Mouse (Mus musculus) limb, embryonic 13.5 days (tissue): Measurements from ENCODE around the gene Bag1. TPM values are rescaled to one million over a fixed set of nuclear protein-coding genes. Genes with fewer than 3 reads are reported as not detected.

Source experiments
- ATAC-seq: fragments of 200-750 bp; cut with Nextera tagmentation; 2 replicates; pipeline ENCODE4 v1.8.0; 2017; ENCODE audit warnings: low read depth, moderate number of reproducible peaks, moderate TSS enrichment; ENCODE audit not compliant: low FRiP score
- H3K27ac ChIP-seq: fragments of 300-500 bp; sonication (generic); 2 replicates; pipeline ENCODE4 v1.5.1; 2015; ENCODE audit warnings: inconsistent platforms, mild to moderate bottlenecking, moderate library complexity
- H3K27me3 ChIP-seq: fragments of 300-500 bp; sonication (generic); 2 replicates; pipeline ENCODE4 v1.6.1; 2015; ENCODE audit warnings: mild to moderate bottlenecking, inconsistent platforms
- H3K36me3 ChIP-seq: fragments of 300-500 bp; sonication (generic); 2 replicates; pipeline ENCODE4 v1.6.1; 2015; ENCODE audit warnings: inconsistent platforms, mild to moderate bottlenecking, moderate library complexity
- H3K4me1 ChIP-seq: fragments of 300-500 bp; sonication (generic); 2 replicates; pipeline ENCODE4 v1.6.1; 2015; ENCODE audit warnings: inconsistent platforms
- H3K4me2 ChIP-seq: fragments of 300-500 bp; sonication (generic); replicated peaks from 2 replicates; pipeline ENCODE4 v1.6.1; 2015; ENCODE audit warnings: inconsistent platforms, mild to moderate bottlenecking, moderate library complexity
- H3K4me3 ChIP-seq: fragments of 300-500 bp; sonication (generic); 2 replicates; pipeline ENCODE4 v1.5.1; 2015; ENCODE audit warnings: moderate library complexity, mild to moderate bottlenecking, inconsistent platforms
- H3K9ac ChIP-seq: fragments of 300-500 bp; sonication (generic); 2 replicates; pipeline ENCODE4 v1.6.1; 2015; ENCODE audit warnings: mild to moderate bottlenecking, inconsistent platforms
- H3K9me3 ChIP-seq: fragments of 300-500 bp; sonication (generic); 2 replicates; pipeline ENCODE4 v1.6.1; 2016; ENCODE audit warnings: inconsistent platforms
- WGBS: fragments of 180-500 bp; shearing (Covaris S2); methylation state at CpG from one replicate; pipeline ENCODE4 v1.1.7; 2015; 5-methylcytosine and 5-hydroxymethylcytosine counted together
- polyA plus RNA-seq: library from polyadenylated mRNA; unstranded; fragments of >200 nt; fragmentation: Nextera tagmentation; extraction: Ambion mirVana; gene quantifications from 2 replicates; pipeline ENCODE4 v1.2.1, GENCODE M21; 2015

Bag1 gene
- polyA plus RNA-seq, 1 experiment from 2014 or later, result 205 TPM

- ATAC-seq, result no peak
- Histone ChIP-seq H3K9ac (no peak overlapping the region), H3K4me2 (no peak overlapping the region), H3K9me3 (no peaks in the 10 kb centered on the region), H3K27ac (no peak overlapping the region), H3K4me3 (no peak overlapping the region), H3K36me3 (peaks cover 20% of the 10 kb centered on the region), H3K27me3 (no peaks in the 10 kb centered on the region), H3K4me1 (no peaks in the 10 kb centered on the region)
- 90% methylated on average over 7 of the region's 7 CpGs for WGBS
These were observed 19.0 kb downstream of the Bag1 start for GRCm38 (mm10) chr4:40929046-40929445.

- no peak for ATAC-seq
- 53% methylated on average over 3 of the region's 3 CpGs for WGBS
These were observed 22.5 kb downstream of the Bag1 start for GRCm38 (mm10) chr4:40925568-40925967.

GRCm38 (mm10) chr4:40923087-40923651 lies 24.9 kb downstream of the Bag1 start:
- Histone ChIP-seq H3K36me3 (no peaks in the 10 kb centered on the region), H3K9ac (no peak overlapping the region), H3K27ac (no peak overlapping the region), H3K4me1 (0 out of 2 replicates have a peak, but pooled peaks cover 3% of the 10 kb centered on the region), H3K9me3 (no peaks in the 10 kb centered on the region), H3K4me2 (no peak overlapping the region), H3K27me3 (no peaks in the 10 kb centered on the region), H3K4me3 (no peak overlapping the region)
- 73% methylated on average over 6 of the region's 6 CpGs for WGBS
- ATAC-seq, result no peak

More at GRCm38 (mm10) chr4:40925568-40925967, 22.5 kb downstream of the Bag1 start:
- Histone ChIP-seq H3K27me3 (no peaks in the 10 kb centered on the region), H3K36me3 (no peaks in the 10 kb centered on the region), H3K9me3 (no peaks in the 10 kb centered on the region), H3K9ac (no peak overlapping the region), H3K4me3 (no peak overlapping the region), H3K27ac (no peak overlapping the region), H3K4me1 (no peaks in the 10 kb centered on the region), H3K4me2 (no peak overlapping the region)

- H3K36me3 ChIP-seq, result no peaks in the 10 kb centered on the region
- no peaks in the 10 kb centered on the region for H3K9me3 ChIP-seq
- no peak overlapping the region for H3K4me2 ChIP-seq
- no peak overlapping the region for H3K4me3 ChIP-seq
- H3K9ac ChIP-seq, result no peak overlapping the region
- H3K27ac ChIP-seq, result no peak overlapping the region
- 63% methylated on average over 3 of the region's 3 CpGs for WGBS
- H3K4me1 ChIP-seq, result 0 out of 2 replicates have a peak, but pooled peaks cover 3% of the 10 kb centered on the region
- no peaks in the 10 kb centered on the region for H3K27me3 ChIP-seq
- ATAC-seq, result no peak
These were observed 26.8 kb downstream of the Bag1 start for GRCm38 (mm10) chr4:40921288-40921687.

GRCm38 (mm10) chr4:40920576-40920975 lies 27.5 kb downstream of the Bag1 start:
- 86% methylated on average over 2 of the region's 2 CpGs for WGBS
- Histone ChIP-seq H3K27me3 (no peaks in the 10 kb centered on the region), H3K4me2 (no peak overlapping the region), H3K36me3 (no peaks in the 10 kb centered on the region), H3K4me1 (0 out of 2 replicates have a peak, but pooled peaks cover 3% of the 10 kb centered on the region), H3K4me3 (no peak overlapping the region), H3K27ac (no peak overlapping the region), H3K9me3 (no peaks in the 10 kb centered on the region), H3K9ac (no peak overlapping the region)
- ATAC-seq, result no peak

- 42% methylated on average over 3 of the region's 3 CpGs for WGBS
These were observed 28.3 kb downstream of the Bag1 start, which contains the start of gene Spink4 for GRCm38 (mm10) chr4:40919785-40920184. Gene Spink4, plus strand, starts transcription at chr4:40920052.

GRCm38 (mm10) chr4:40916592-40917155 lies 31.4 kb downstream of the Bag1 start:
- WGBS, result 91% methylated on average over 7 of the region's 7 CpGs
- no peak overlapping the region for H3K4me3 ChIP-seq
- no peak overlapping the region for H3K9ac ChIP-seq
- no peak overlapping the region for H3K27ac ChIP-seq
- no peaks in the 10 kb centered on the region for H3K9me3 ChIP-seq
- 0 out of 2 replicates have a peak, but pooled peaks cover 3% of the 10 kb centered on the region for H3K4me1 ChIP-seq
- H3K27me3 ChIP-seq, result no peaks in the 10 kb centered on the region
- no peaks in the 10 kb centered on the region for H3K36me3 ChIP-seq
- no peak for ATAC-seq
- H3K4me2 ChIP-seq, result no peak overlapping the region

More at GRCm38 (mm10) chr4:40919785-40920184, 28.3 kb downstream of the Bag1 start, which contains the start of gene Spink4:
- no peak within 1 kb of the TSS for H3K27ac ChIP-seq
- H3K9me3 ChIP-seq, result no peaks in the 10 kb centered on the region
- no peak for ATAC-seq
- H3K36me3 ChIP-seq, result no peaks in the 10 kb centered on the region
- no peak within 1 kb of the TSS for H3K4me2 ChIP-seq
- H3K9ac ChIP-seq, result no peak within 1 kb of the TSS
- H3K4me3 ChIP-seq, result no peak within 1 kb of the TSS
- H3K27me3 ChIP-seq, result no peaks in the 10 kb centered on the region
- H3K4me1 ChIP-seq, result 0 out of 2 replicates have a peak, but pooled peaks cover 3% of the 10 kb centered on the region

GRCm38 (mm10) chr4:40915947-40916346 lies 32.1 kb downstream of the Bag1 start:
- H3K27ac ChIP-seq, result no peak overlapping the region
- 77% methylated on average over 5 of the region's 5 CpGs for WGBS

GRCm38 (mm10) chr4:40914287-40914867 lies 33.7 kb downstream of the Bag1 start:
- ATAC-seq, result no peak
- H3K27ac ChIP-seq, result no peak overlapping the region
- no peaks in the 10 kb centered on the region for H3K9me3 ChIP-seq
- H3K4me2 ChIP-seq, result no peak overlapping the region
- H3K4me3 ChIP-seq, result no peak overlapping the region
- no peaks in the 10 kb centered on the region for H3K4me1 ChIP-seq
- H3K9ac ChIP-seq, result no peak overlapping the region
- no peaks in the 10 kb centered on the region for H3K36me3 ChIP-seq
- H3K27me3 ChIP-seq, result no peaks in the 10 kb centered on the region

More at GRCm38 (mm10) chr4:40915947-40916346, 32.1 kb downstream of the Bag1 start:
- Histone ChIP-seq H3K4me3 (no peak overlapping the region), H3K9me3 (no peaks in the 10 kb centered on the region), H3K9ac (no peak overlapping the region), H3K36me3 (no peaks in the 10 kb centered on the region), H3K27me3 (no peaks in the 10 kb centered on the region), H3K4me1 (0 out of 2 replicates have a peak, but pooled peaks cover 3% of the 10 kb centered on the region), H3K4me2 (no peak overlapping the region)
- no peak for ATAC-seq

GRCm38 (mm10) chr4:40908261-40908969 lies 39.7 kb downstream of the Bag1 start:
- H3K4me1 ChIP-seq, result no peaks in the 10 kb centered on the region
- no peak overlapping the region for H3K4me2 ChIP-seq
- no peaks in the 10 kb centered on the region for H3K36me3 ChIP-seq
- H3K27ac ChIP-seq, result no peak overlapping the region
- H3K9me3 ChIP-seq, result no peaks in the 10 kb centered on the region
- H3K27me3 ChIP-seq, result no peaks in the 10 kb centered on the region
- no peak overlapping the region for H3K9ac ChIP-seq
- 40% methylated on average over 20 of the region's 20 CpGs for WGBS
- H3K4me3 ChIP-seq, result no peak overlapping the region
- no peak for ATAC-seq

GRCm38 (mm10) chr4:40906298-40906697 lies 41.8 kb downstream of the Bag1 start:
- no peak for ATAC-seq
- no peaks in the 10 kb centered on the region for H3K4me1 ChIP-seq
- no peak overlapping the region for H3K4me2 ChIP-seq
- H3K27ac ChIP-seq, result no peak overlapping the region
- WGBS, result 52% methylated on average over 1 of the region's 1 CpGs
- H3K9ac ChIP-seq, result no peak overlapping the region
- H3K9me3 ChIP-seq, result no peaks in the 10 kb centered on the region
- no peak overlapping the region for H3K4me3 ChIP-seq
- no peaks in the 10 kb centered on the region for H3K27me3 ChIP-seq
- H3K36me3 ChIP-seq, result no peaks in the 10 kb centered on the region

- H3K4me2 ChIP-seq, result no peak overlapping the region
- H3K27me3 ChIP-seq, result no peaks in the 10 kb centered on the region
- 86% methylated on average over 4 of the region's 4 CpGs for WGBS
- no peak overlapping the region for H3K4me3 ChIP-seq
- peaks cover 9% of the 10 kb centered on the region; the same call in 1 of the 2 replicates for H3K4me1 ChIP-seq
- no peak for ATAC-seq
- no peak overlapping the region for H3K27ac ChIP-seq
- no peaks in the 10 kb centered on the region for H3K36me3 ChIP-seq
- H3K9me3 ChIP-seq, result peaks cover 7% of the 10 kb centered on the region
- no peak overlapping the region for H3K9ac ChIP-seq
These were observed 47.5 kb downstream of the Bag1 start for GRCm38 (mm10) chr4:40900612-40901011.
